Mouse (Mus musculus) thymus, postnatal 14 days (tissue): ENCODE measurements at regions not wholly inside any gene's neighbourhood (a gene's known extent, or its start where the extent isn't known, plus 50 kb on each side); places are given as distances from the start of the nearest gene placed in this dataset.
A peak's percentile ranks its signal among the peaks of the same experiment; 100 is the strongest.
"Not testable (repeated sequence)": the region's sequence is repeated elsewhere in the genome, so short reads cannot be mapped to it uniquely, and the experiment has no call there.

ENCODE experiments used
- DNase-seq: peaks from one replicate; pipeline ENCODE4 v3.0.0; 2021

GRCm38 (mm10) chr10:96188168-96188567 is 51.8 kb downstream of the Gm5426 start:
- DNase-seq, result no peak

DNA sequence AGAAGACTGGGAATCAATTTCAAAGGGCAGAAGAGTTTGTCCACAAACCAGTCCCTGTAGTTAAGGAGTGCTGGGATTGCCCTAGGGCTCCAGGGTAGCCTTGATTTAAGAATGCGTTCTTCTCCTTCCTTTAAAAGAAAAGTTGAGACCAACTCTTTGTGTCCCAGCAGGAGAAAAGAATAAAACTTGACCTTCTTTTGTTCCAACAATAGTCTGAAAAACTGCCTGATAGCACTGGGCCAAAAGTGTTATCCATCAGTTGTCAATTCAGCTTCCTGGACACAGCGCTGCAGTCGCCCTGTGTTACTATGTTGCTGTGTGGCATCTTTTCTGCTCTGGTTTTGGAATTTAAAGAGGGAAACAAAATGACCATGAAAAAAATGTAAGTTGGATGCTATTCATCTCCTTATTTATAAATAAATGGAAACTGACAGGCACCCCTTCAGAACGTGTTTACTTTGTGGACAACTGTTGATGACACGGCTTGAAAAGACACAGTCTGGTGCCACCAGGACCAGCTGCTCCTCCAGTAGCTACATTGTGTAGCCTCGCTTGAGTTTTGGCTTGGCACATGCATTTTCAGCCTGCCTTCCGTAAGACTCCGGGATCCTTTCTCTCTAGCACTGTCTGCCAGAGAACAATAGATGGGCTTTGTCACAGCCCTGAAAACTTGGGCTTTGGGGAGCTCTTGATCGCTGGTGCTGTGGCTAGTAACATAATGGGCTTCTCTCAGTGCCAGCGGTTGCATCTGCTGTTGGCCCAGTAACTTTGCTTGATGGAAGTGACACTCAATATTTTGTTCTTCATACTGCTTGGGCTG is 54.0 kb downstream of the Gm5426 start:
- no peak for DNase-seq

GRCm38 (mm10) chr10:96200932-96201641 is 64.7 kb downstream of the Gm5426 start:
- DNase-seq, result peak; percentile 51

- no peak for DNase-seq
Observed at GRCm38 (mm10) chr10:96201891-96202290, 65.5 kb downstream of the Gm5426 start.

DNA sequence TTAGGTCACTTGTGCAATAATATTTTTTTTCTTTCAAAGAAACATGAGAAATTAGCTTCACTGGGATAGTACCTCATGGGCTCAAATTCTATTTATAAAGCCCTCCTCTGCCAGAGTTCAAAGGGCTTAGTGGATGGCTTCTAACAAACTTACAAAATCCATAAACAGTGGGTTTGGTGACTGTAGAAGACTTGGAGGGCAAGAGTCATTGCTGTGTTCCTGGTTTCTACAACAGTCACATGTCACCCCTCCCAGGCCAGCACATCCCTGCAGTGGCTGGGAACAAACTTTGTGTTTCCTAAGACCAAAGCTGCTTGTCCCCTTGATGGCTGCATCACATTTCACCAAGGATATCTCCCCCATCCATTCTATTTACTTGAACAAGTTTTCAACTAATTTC is 66.5 kb downstream of the Gm5426 start:
- DNase-seq, result no peak

- no peak for DNase-seq
Observed at GRCm38 (mm10) chr10:96204198-96204597, 67.8 kb downstream of the Gm5426 start.

GRCm38 (mm10) chr10:96209171-96209570 is 72.8 kb downstream of the Gm5426 start:
- DNase-seq, result no peak

GRCm38 (mm10) chr10:96211189-96211588 is 74.8 kb downstream of the Gm5426 start:
- DNase-seq, result no peak

DNA sequence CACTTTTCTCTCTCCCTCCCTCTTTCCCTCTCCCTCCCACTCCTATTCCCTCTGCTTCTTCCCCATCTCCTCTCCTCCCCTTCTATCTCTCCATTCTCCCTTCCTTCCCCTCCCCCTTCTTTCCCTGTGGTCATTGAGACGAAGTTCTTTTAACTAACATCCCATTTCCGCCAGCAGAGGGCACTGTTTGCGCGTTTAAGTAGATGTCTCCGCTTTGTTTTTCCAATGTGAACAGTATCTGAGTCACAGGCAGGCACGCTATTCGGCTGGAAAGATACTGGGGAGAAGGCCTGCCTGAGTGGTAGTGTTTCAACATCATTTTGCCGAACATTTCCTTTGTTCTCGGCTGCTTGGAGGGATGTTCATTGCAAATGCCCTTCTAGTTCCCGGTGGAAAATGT is 77.5 kb downstream of the Gm5426 start:
- peak; percentile 86 for DNase-seq

- DNase-seq, result no peak
Observed at GRCm38 (mm10) chr10:96214285-96214684, 77.9 kb downstream of the Gm5426 start.

GRCm38 (mm10) chr10:96214946-96215345 is 78.5 kb downstream of the Gm5426 start:
- peak; percentile 62 for DNase-seq

DNA sequence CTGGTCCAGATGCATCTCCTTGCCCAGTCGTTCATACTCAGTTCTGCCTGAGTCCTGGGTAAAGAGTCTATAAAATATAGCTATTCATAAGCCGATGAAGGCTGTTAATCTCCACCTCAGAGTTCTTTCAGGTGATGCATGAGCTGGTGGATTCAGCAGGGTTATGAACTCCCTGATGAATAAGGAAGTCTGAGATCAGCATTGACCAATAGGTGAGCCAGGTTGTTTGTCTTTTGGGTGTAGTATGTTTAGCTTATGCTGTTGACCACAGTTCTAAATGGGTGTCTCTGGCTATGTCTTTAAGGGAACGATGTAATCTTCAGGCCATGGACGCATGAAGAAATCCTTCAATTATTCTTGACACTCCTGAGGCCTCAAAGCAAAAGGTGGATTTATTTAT is 84.3 kb downstream of the Gm5426 start:
- no peak for DNase-seq

DNA sequence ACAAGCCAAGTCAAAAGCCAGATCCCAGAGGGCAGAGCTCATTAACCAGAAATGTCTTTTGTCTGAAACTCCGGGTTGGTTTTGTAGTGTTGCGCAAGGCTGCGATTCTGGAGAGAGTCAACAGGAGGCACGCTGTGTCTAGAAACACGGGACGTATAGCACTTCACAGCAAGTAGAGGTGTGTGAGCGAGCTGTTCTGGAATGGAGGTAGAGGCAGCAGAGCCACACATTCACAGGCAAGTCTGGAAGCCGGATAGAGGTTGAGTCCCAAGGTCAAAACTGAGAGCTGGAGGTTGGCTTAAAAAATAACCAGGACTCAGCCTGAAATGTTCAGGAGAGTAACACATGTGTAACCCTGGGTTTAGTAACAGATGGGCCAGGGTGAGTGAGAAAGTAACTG is 94.0 kb downstream of the Gm5426 start:
- no peak for DNase-seq

- DNase-seq, result no peak
Observed at GRCm38 (mm10) chr10:96231309-96231708, 94.9 kb downstream of the Gm5426 start.

GRCm38 (mm10) chr10:96232889-96233288 is 96.5 kb downstream of the Gm5426 start:
- no peak for DNase-seq

DNA sequence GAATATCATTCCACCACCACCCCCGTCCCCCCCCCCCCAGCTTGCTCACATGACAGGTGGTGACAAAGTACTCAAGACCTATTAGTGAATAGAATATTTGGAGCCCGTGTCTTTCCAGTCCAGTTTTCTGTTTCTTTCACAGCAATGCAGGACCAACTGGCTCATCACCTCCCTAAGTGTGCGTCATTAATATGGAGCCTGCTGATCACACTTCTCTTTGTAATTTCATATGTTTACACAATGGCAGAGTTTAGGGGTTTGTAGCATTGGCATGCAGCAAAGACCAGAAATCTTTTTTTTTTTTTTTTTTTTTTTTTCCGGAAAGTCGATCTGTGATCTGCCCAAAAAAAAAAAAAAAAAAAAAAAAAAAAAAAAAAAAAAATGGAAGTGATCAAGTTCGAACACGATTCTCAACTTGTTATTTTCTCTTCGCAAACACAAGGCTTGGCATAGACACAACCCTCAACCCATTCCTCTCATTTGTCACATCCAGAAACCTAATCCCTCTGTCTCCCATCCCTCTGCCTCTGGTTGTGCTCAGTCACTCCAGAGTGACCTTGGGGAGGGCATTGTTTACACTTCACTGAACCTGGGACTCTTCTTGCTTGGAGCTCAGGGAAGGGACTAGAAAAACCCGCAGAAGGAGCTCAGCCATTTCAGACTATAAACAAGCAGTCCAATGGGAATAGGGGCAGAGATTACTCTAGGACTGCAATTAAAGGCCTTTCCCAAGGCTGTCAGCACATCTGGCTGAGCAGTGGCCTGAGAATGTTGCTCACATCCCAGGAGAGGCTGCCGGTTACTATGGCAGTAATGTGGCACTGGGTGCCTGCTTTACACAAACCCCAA is 98.4 kb downstream of the Gm5426 start:
- no peak for DNase-seq

DNA sequence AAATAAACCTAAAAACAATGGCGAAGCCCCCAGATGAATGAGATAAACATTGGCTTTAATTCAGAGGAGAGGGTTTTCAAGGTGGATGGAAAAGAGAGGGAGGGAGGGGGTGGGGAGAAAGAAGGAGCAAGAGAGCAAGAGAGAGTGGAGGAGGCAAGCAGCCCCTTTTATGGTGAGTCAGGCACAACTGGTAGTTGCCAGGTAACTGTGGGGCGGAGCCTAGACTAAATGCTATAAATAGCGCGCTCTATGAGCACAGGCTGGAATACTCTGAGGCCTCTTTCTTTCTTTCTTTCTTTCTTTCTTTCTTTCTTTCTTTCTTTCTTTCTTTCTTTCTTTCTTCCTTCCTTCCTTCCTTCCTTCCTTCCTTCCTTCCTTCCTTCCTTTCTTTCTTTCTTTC is 99.6 kb downstream of the Gm5426 start:
- DNase-seq, result not testable (repeated sequence)

GRCm38 (mm10) chr10:96236777-96237373 is 100.5 kb downstream of the Gm5426 start:
- DNase-seq, result no peak

- no peak for DNase-seq
Observed at GRCm38 (mm10) chr10:96237572-96238130, 101.2 kb downstream of the Gm5426 start.

DNA sequence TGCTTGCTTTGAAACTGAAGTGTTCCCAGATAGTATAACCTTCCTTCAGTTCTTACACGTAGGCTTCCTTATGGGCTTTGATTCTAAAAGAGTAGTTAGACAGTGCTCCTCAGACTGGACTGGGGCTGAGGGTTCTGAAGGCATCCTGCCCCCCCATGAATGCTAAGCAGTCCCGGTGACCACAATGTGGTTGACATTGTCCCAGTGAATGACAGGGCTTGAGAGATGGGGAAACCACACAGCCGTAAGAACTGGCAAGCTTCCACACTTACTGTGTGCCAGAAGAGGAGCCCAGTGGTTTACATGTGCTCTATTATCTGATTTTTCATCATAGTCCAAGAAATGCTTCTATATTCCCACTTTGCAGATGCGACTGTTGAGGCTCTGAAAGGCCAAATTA is 101.8 kb downstream of the Gm5426 start:
- DNase-seq, result no peak

GRCm38 (mm10) chr10:96238850-96239249 is 102.4 kb downstream of the Gm5426 start:
- no peak for DNase-seq

- DNase-seq, result no peak
Observed at GRCm38 (mm10) chr10:96240591-96240990, 104.2 kb downstream of the Gm5426 start.

- no peak for DNase-seq
Observed at GRCm38 (mm10) chr10:96253671-96254070, 117.3 kb downstream of the Gm5426 start.
